Mouse (Mus musculus): ENCODE data around the gene Gm13271. TPM values are rescaled to one million over a fixed set of nuclear protein-coding genes. Genes with fewer than 3 reads are reported as not detected.

Gm13271 gene
- polyA plus RNA-seq, 1 experiment from 2014 or later, result not detected

Other genes with a start within 250 kb of the Gm13271 start
- gene Ifnb1, start 232.1 kb upstream of the Gm13271 start, polyA plus RNA-seq (2016; fragmentation: Nextera tagmentation; extraction: Ambion mirVana), result not detected in 2 replicates
- gene Ifna15, start 196.6 kb upstream of the Gm13271 start, polyA plus RNA-seq (2016; fragmentation: Nextera tagmentation; extraction: Ambion mirVana), result not detected in 2 replicates
- not detected in 2 replicates for gene Ifna14, start 183.1 kb upstream of the Gm13271 start, polyA plus RNA-seq (2016; fragmentation: Nextera tagmentation; extraction: Ambion mirVana)
- gene Ifna9, start 162.5 kb upstream of the Gm13271 start, polyA plus RNA-seq (2016; fragmentation: Nextera tagmentation; extraction: Ambion mirVana), result not detected in 2 replicates
- gene Ifna12, start 151.5 kb upstream of the Gm13271 start, polyA plus RNA-seq (2016; fragmentation: Nextera tagmentation; extraction: Ambion mirVana), result not detected in 2 replicates
- gene C87499, start 120.5 kb upstream of the Gm13271 start, polyA plus RNA-seq (2016; fragmentation: Nextera tagmentation; extraction: Ambion mirVana), result not detected in 2 replicates
- gene Ifna13, start 110.4 kb upstream of the Gm13271 start, polyA plus RNA-seq (2016; fragmentation: Nextera tagmentation; extraction: Ambion mirVana), result not detected in 2 replicates
- not detected in 2 replicates for gene Ifna16, start 77.9 kb upstream of the Gm13271 start, polyA plus RNA-seq (2016; fragmentation: Nextera tagmentation; extraction: Ambion mirVana)
- not detected in 2 replicates for gene Ifna2, start 71.0 kb upstream of the Gm13271 start, polyA plus RNA-seq (2016; fragmentation: Nextera tagmentation; extraction: Ambion mirVana)
- not detected in 2 replicates for gene Ifnab, start 63.5 kb upstream of the Gm13271 start, polyA plus RNA-seq (2016; fragmentation: Nextera tagmentation; extraction: Ambion mirVana)
- 1.4 and 1.9 TPM in 2 replicates for gene Gm26566, start 33.1 kb upstream of the Gm13271 start, polyA plus RNA-seq (2016; fragmentation: Nextera tagmentation; extraction: Ambion mirVana)
- gene Klhl9, start 32.4 kb upstream of the Gm13271 start, polyA plus RNA-seq (2016; fragmentation: Nextera tagmentation; extraction: Ambion mirVana), result 144 and 152 TPM in 2 replicates
- gene Gm13283, start 5.3 kb downstream of the Gm13271 start, polyA plus RNA-seq (2016; fragmentation: Nextera tagmentation; extraction: Ambion mirVana), result 0.31 and 0.39 TPM in 2 replicates
- gene Gm13290, start 19.0 kb downstream of the Gm13271 start, polyA plus RNA-seq (2016; fragmentation: Nextera tagmentation; extraction: Ambion mirVana), result not detected in 2 replicates
- gene Gm13289, start 22.1 kb downstream of the Gm13271 start, polyA plus RNA-seq (2016; fragmentation: Nextera tagmentation; extraction: Ambion mirVana), result not detected in 2 replicates
- not detected in 2 replicates for gene Gm13272, start 25.0 kb downstream of the Gm13271 start, polyA plus RNA-seq (2016; fragmentation: Nextera tagmentation; extraction: Ambion mirVana)
- gene Ifnz, start 27.3 kb downstream of the Gm13271 start, polyA plus RNA-seq (2016; fragmentation: Nextera tagmentation; extraction: Ambion mirVana), result not detected in 2 replicates
- 0.62 TPM in 1 of 2 replicates, not detected in the other for gene Gm13276, start 30.8 kb downstream of the Gm13271 start, polyA plus RNA-seq (2016; fragmentation: Nextera tagmentation; extraction: Ambion mirVana)
- gene Gm13277, start 33.8 kb downstream of the Gm13271 start, polyA plus RNA-seq (2016; fragmentation: Nextera tagmentation; extraction: Ambion mirVana), result not detected in 2 replicates
- gene Gm13278, start 36.7 kb downstream of the Gm13271 start, polyA plus RNA-seq (2016; fragmentation: Nextera tagmentation; extraction: Ambion mirVana), result not detected in 2 replicates
- not detected in 2 replicates for gene Gm13275, start 39.6 kb downstream of the Gm13271 start, polyA plus RNA-seq (2016; fragmentation: Nextera tagmentation; extraction: Ambion mirVana)
- not detected in 2 replicates for gene Gm13279, start 42.5 kb downstream of the Gm13271 start, polyA plus RNA-seq (2016; fragmentation: Nextera tagmentation; extraction: Ambion mirVana)
- 0.26 and 0.95 TPM in 2 replicates for gene Gm13285, start 44.8 kb downstream of the Gm13271 start, polyA plus RNA-seq (2016; fragmentation: Nextera tagmentation; extraction: Ambion mirVana)
- not detected in 2 replicates for gene Gm13287, start 48.4 kb downstream of the Gm13271 start, polyA plus RNA-seq (2016; fragmentation: Nextera tagmentation; extraction: Ambion mirVana)
- not detected in 2 replicates for gene Gm13288, start 50.7 kb downstream of the Gm13271 start, polyA plus RNA-seq (2016; fragmentation: Nextera tagmentation; extraction: Ambion mirVana)
- gene Ifna7, start 61.4 kb downstream of the Gm13271 start, polyA plus RNA-seq (2016; fragmentation: Nextera tagmentation; extraction: Ambion mirVana), result not detected in 2 replicates
- not detected in 2 replicates for gene Ifna11, start 65.1 kb downstream of the Gm13271 start, polyA plus RNA-seq (2016; fragmentation: Nextera tagmentation; extraction: Ambion mirVana)
- not detected in 2 replicates for gene Ifna6, start 72.5 kb downstream of the Gm13271 start, polyA plus RNA-seq (2016; fragmentation: Nextera tagmentation; extraction: Ambion mirVana)
- not detected in 2 replicates for gene Ifna5, start 80.7 kb downstream of the Gm13271 start, polyA plus RNA-seq (2016; fragmentation: Nextera tagmentation; extraction: Ambion mirVana)
- gene Ifna4, start 87.0 kb downstream of the Gm13271 start, polyA plus RNA-seq (2016; fragmentation: Nextera tagmentation; extraction: Ambion mirVana), result not detected in 2 replicates
- not detected in 2 replicates for gene Ifna1, start 95.2 kb downstream of the Gm13271 start, polyA plus RNA-seq (2016; fragmentation: Nextera tagmentation; extraction: Ambion mirVana)
- gene Ifne, start 125.3 kb downstream of the Gm13271 start, polyA plus RNA-seq (2016; fragmentation: Nextera tagmentation; extraction: Ambion mirVana), result not detected in 2 replicates

All from hindbrain, embryonic 12.5 days (tissue).